Mouse (Mus musculus): ENCODE measurements around the gene Cdc37.

GRCm38 (mm10) chr9:21197981-21198380 is 48.2 kb upstream of the Cdc37 start:
- TF ChIP-seq POLR2A (IDR thresholded peaks at IDR 0.05; ENCODE audit: insufficient read depth, low read length), result no peak
- no peak for TF ChIP-seq CTCF (IDR thresholded peaks at IDR 0.05; ENCODE audit: low read depth, low read length)
- no peak for TF ChIP-seq EP300 (IDR thresholded peaks at IDR 0.05; ENCODE audit: insufficient read depth, low read depth, low read length)

Data from ES-Bruce4 (cell line).